Mouse (Mus musculus) inflammation-experienced regulatory T-cells, adult 6 months (primary cell): ENCODE data around the gene Dirc2. TPM values are rescaled to one million over a fixed set of nuclear protein-coding genes. Genes with fewer than 3 reads are reported as not detected.

ENCODE experiments used
- ATAC-seq: one replicate; pipeline ENCODE4 v1.8.0; 2017
- polyA plus RNA-seq, 3 experiments: library from polyadenylated mRNA; unstranded; fragments of 100-300 nt; shearing (Covaris generic); gene quantifications; one replicate each; pipeline ENCODE4 v1.2.1; 2017

The Dirc2 gene
- polyA plus RNA-seq, 3 experiments from 2014 or later = 1.4 to 4.9 (median 1.9) TPM

- ATAC-seq = no peak
These were observed 30.9 kb downstream of the Dirc2 start for GRCm38 (mm10) chr16:35738096-35738767.

DNA sequence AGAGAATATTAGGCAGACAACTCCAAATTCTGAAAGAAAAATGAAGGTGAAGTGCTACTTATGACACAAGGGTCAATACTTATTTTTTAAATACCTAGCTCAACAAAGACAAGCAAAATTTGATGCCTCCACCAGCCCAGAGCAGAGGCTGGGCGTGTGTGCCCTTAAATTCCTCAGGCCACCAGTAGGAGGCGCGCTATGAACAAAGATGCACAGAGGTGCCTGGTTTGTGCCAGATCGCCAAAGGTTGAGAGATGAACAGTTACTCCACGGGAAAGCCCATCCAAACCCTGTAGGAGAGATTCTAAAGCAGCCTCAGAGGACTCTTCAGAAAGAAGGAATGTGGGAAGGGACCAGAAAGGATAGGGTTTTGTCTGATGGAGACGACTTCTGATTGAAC, 35.1 kb downstream of the Dirc2 start:
- ATAC-seq = peak; percentile 89

DNA sequence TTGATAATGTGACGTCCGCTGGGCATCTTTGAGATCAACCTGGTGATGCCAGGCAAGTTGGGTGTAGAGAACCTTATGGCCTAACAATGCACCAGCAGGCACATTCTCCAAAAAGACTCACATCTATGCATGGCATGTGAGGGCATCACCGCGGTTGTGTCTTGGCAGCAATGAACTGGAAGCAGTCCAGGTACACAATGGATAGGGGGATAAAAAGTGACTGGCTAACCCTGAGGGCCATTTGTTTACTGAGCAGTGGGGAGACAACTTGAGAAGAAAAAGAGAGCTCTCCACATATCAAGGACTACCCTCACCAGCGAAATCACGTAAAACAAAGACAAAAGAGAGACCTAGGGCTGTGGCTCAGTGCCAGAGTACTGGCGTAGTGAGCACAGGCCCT, 37.1 kb downstream of the Dirc2 start:
- no peak for ATAC-seq

GRCm38 (mm10) chr16:35729151-35729738, 39.9 kb downstream of the Dirc2 start:
- no peak for ATAC-seq

DNA sequence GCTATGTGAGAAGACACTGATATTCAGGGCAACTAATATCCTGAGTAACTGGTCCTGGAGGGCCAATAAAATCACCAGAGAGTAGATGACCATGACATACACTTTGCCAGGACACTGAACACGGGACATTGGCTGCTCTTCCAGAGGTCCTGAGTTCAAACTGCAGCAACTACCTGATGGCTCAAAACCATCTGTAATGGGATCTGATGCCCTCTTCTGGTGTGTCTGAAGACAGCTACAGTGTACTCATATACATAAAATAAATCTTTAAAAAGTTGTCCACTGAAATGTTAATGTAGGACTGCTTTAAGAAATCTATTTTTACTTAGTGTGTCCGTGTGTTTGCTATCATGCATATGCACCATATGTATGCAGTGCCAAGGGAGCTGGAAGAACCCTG, 42.6 kb downstream of the Dirc2 start:
- ATAC-seq = no peak

DNA sequence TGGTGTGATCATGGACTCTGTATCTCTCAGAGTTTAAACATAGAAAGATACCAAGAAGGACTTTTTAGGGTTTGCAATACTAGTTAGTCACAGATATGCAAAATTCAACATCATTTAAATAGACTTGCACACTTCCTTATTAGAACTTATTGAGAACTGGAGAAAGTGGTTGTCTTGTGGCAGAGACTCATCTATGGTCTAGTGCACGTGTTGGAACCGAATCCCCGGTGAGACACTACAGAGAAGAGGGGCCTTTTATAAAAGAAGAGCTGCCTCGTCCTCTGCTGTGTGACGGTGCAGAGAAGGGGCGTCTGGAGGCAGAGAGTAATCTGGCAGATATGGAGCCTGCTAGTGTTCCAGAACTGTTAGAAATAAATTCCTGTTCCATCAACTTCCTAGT, 44.6 kb downstream of the Dirc2 start:
- ATAC-seq = no peak

DNA sequence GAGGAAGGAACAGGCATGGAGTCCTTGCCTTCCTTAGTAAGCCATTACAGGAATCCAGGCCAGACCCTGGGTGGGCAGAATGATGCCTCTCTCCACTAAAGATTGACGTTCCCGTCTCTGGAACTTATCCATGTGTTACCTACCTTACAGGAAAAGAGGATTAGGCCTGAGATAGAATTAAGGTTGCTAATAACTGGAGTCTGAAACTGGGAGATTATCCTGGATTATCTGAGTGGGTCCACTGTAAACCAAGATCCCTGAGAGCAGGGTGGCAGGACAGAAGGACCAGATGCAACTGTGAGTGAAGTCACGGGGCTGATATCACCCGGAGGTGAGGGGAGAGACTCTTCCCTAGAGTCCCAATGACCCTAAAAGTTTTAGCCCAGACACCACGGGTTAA, 51.4 kb downstream of the Dirc2 start:
- ATAC-seq = no peak

- no peak for ATAC-seq
These were observed 52.9 kb downstream of the Dirc2 start for GRCm38 (mm10) chr16:35716257-35716656.

GRCm38 (mm10) chr16:35715771-35716170, 53.4 kb downstream of the Dirc2 start:
- ATAC-seq = no peak

DNA sequence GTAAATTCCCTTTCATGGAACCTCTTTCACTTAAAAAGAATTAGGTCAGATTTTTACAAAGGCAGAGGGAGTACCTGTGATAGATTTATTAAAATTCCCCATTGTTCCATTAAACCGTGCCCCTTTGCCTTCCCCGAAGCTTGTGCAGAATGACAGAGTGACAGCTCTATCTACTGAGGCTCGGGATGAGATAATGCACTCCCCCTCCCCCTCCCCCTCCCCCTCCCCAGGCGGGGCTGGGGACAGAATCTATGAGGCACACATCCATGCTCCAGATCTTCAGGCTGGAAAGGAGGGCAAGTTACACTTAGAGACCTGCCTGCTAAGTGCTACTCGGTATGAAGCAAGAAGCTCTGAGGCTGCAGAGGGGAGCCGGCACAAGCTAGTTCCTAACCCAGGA, 53.8 kb downstream of the Dirc2 start:
- ATAC-seq = no peak

DNA sequence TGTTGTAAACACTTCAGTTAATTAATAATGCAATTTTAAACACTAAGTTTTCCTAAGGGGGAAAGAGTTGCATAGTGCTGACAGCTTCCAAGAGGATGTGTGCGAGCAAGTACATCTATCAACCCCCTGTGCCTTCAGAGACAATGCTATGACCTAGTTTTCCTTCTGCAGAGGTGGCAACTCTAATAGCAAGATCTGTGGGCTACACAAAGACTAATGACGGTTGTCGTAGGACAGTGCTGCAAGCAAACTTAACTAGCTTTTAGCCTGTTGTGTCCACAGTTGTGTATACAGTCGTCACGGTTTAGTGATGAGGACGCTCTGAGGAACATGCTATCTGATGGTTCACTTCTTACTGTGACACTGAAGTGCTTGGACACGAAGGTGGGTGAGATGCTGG, 54.5 kb downstream of the Dirc2 start:
- no peak for ATAC-seq

GRCm38 (mm10) chr16:35713606-35714005, 55.5 kb downstream of the Dirc2 start:
- ATAC-seq = no peak

- ATAC-seq = no peak
These were observed 58.2 kb downstream of the Dirc2 start for GRCm38 (mm10) chr16:35711004-35711403.

GRCm38 (mm10) chr16:35707004-35707403, 62.2 kb downstream of the Dirc2 start:
- no peak for ATAC-seq

DNA sequence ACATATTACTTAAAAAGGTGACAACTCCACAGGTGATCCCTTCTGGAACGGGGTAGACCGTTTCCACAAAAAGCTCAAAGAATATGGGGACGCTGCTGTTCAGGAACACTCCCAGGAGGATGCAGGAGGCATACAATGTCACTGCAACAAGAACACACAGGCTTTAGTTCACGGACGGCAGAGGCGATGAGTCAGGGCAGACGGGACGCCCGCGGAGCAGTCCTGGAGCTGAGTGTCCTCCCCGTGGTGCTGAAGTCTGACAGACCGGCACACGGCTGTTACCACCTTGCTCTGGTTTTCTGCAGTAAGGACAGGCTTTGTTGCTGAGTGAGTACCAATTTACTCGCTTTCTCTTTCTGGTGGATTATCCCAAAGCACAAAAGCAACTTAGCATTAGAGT, 64.4 kb downstream of the Dirc2 start:
- ATAC-seq = no peak

GRCm38 (mm10) chr16:35703763-35704679, 65.1 kb downstream of the Dirc2 start:
- no peak for ATAC-seq

DNA sequence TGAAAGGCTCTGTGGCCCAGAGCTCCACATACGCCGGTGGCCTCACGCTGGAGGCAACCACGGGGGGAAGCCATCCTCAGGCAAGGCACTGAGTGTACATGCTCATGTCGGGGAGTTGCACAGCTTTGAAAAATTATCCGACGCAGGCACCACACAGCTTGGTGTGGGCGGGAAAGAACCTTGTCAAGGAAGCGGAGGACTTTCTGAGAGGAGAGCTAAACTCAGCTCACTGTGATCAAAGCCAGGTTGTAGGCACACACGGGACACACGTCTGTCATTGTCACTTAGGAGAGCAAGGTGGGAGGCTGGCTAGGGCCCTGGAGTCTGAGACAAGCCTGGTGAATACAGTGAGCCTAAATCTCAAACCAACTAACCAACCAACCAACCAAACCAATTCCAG, 67.3 kb downstream of the Dirc2 start:
- no peak for ATAC-seq

GRCm38 (mm10) chr16:35696103-35696502, 73.1 kb downstream of the Dirc2 start:
- peak; percentile 98 for ATAC-seq

DNA sequence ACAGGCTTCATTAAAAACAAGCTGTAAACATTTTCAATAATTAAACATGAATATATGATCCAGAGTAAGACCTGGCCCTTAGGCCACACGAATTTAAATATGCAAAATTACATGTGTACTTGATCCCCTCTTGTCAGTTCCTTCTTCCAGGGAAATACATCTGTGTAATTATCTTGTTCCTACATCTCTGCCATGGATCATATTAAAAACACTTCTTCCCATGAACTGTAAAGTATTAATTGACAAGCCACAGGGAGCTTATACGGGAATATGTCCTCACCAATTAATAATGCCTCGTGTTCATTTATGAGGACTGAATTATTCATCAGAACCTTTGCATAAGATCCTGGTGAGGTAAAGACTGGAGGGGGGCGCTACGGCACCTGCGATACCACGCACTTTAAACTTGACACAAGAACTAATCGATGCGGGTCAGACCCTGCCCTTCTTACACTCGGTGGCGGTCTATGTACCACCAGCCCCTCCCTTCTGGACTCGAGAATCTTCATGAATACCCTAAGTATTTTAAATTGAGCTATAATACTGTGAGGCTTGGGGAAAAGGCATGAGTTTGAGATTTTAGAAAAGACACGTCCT, 74.8 kb downstream of the Dirc2 start:
- ATAC-seq = no peak

GRCm38 (mm10) chr16:35691606-35692005, 77.5 kb downstream of the Dirc2 start:
- no peak for ATAC-seq

GRCm38 (mm10) chr16:35686491-35686890, 82.7 kb downstream of the Dirc2 start:
- no peak for ATAC-seq

- no peak for ATAC-seq
These were observed 84.1 kb downstream of the Dirc2 start for GRCm38 (mm10) chr16:35685027-35685426.
